Mouse (Mus musculus) neural tube, embryonic 11.5 days (tissue): ENCODE data around the gene Mid1. TPM values are rescaled to one million over a fixed set of nuclear protein-coding genes. Genes with fewer than 3 reads are reported as not detected.

Source experiments
- ATAC-seq: fragments of 200-750 bp; cut with Nextera tagmentation; 2 replicates; pipeline ENCODE4 v1.8.0; 2017; ENCODE audit warnings: moderate number of reproducible peaks, mild to moderate bottlenecking, moderate TSS enrichment, moderate library complexity; ENCODE audit not compliant: insufficient read depth, low FRiP score, low TSS enrichment
- DNase-seq: peaks from one replicate; pipeline ENCODE4 v3.0.0-alpha.2; 2015; ENCODE audit warnings: low spot score
- H3K27ac ChIP-seq: fragments of 300-500 bp; sonication (generic); 2 replicates; pipeline ENCODE4 v1.5.1; 2014; ENCODE audit warnings: low read depth, mild to moderate bottlenecking, low read length
- H3K27me3 ChIP-seq: fragments of 300-500 bp; sonication (generic); 2 replicates; pipeline ENCODE4 v1.6.1; 2014; ENCODE audit warnings: mild to moderate bottlenecking, low read length, mixed read lengths; ENCODE audit not compliant: control insufficient read depth, insufficient read depth
- H3K36me3 ChIP-seq: fragments of 300-500 bp; sonication (generic); 2 replicates; pipeline ENCODE4 v1.6.1; 2014; ENCODE audit warnings: mild to moderate bottlenecking, low read length, moderate library complexity, mixed read lengths; ENCODE audit not compliant: control insufficient read depth, insufficient read depth
- H3K4me1 ChIP-seq: fragments of 300-500 bp; sonication (generic); 2 replicates; pipeline ENCODE4 v1.6.1; 2014; ENCODE audit warnings: low read length, mixed read lengths; ENCODE audit not compliant: control insufficient read depth, insufficient read depth
- H3K4me2 ChIP-seq: fragments of 300-500 bp; sonication (generic); 2 replicates; pipeline ENCODE4 v1.6.1; 2014; ENCODE audit warnings: low read depth, mild to moderate bottlenecking, moderate library complexity
- H3K4me3 ChIP-seq: fragments of 300-500 bp; sonication (generic); 2 replicates; pipeline ENCODE4 v1.5.1; 2014; ENCODE audit warnings: low read depth, low read length
- H3K9ac ChIP-seq: fragments of 300-500 bp; sonication (generic); 2 replicates; pipeline ENCODE4 v1.6.1; 2014; ENCODE audit warnings: mild to moderate bottlenecking, low read length
- H3K9me3 ChIP-seq: fragments of 300-500 bp; sonication (generic); 2 replicates; pipeline ENCODE4 v1.6.1; 2016; ENCODE audit warnings: low read length; ENCODE audit not compliant: control insufficient read depth
- WGBS: fragments of 180-500 bp; shearing (Covaris S2); extraction: QIAGEN DNeasy Blood & Tissue Kit; methylation state at CpG from one replicate; pipeline ENCODE4 v1.1.7; 2014; 5-methylcytosine and 5-hydroxymethylcytosine counted together
- polyA plus RNA-seq: library from polyadenylated mRNA; unstranded; fragments of >200 nt; fragmentation: Nextera tagmentation; extraction: Ambion mirVana; gene quantifications from 2 replicates; pipeline ENCODE4 v1.2.1, GENCODE M21; 2014

The Mid1 gene
- polyA plus RNA-seq, 1 experiment from 2014 or later, result 9.9 TPM

DNA sequence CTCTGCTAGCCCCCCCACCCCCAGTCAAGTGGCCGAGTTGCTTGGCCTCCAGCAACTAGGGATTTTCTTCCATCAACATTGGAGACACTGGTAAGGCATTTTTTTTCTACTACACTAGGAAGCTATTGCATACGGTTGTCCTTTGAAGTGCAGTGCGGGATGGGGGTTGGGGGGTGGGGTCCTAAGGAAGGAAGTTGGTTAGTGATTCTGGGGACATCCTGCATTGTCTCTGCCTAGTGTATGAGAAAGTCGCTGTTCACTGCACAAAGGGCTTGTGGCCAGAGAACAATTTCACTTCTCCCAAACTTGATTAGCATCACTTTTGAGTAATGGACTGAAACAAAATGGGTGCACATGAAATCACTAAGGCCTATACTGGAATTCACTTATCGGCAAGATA lies 143.1 kb downstream of the Mid1 start:
- Histone ChIP-seq H3K9me3 (no peaks in the 10 kb centered on the region), H3K4me1 (no peaks in the 10 kb centered on the region), H3K27ac (no peak overlapping the region; the same call in 1 of the 2 replicates), H3K36me3 (no peaks in the 10 kb centered on the region), H3K27me3 (0 out of 2 replicates have a peak, but pooled peaks cover 2% of the 10 kb centered on the region), H3K4me2 (peak overlapping the region; percentile 24), H3K4me3 (no peak overlapping the region), H3K9ac (0 out of 2 replicates have a peak overlapping the region, but pooled peaks have one; percentile 5)
- 26% methylated on average over 5 of the region's 5 CpGs for WGBS
- DNase-seq, result no peak
- no peak for ATAC-seq

DNA sequence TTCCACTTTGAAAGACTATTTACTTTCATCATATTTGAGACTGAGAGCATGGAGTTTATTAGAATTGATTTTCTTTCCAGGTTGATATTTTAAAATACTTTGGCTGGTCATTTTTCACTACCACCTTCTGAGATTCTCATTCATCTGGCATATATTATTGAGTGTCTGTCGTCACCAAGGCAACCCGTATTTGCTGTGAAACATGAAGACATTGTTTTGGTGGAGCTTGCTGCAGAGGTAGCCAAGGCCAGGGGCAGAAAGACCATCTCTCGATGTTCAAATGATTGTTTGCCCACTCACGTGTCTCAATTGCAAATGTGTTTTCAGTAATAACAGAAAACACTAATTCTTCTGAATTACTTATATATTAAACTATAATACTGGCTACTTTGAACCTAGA lies 145.1 kb downstream of the Mid1 start:
- H3K4me1 ChIP-seq, result no peaks in the 10 kb centered on the region
- H3K4me3 ChIP-seq, result no peak overlapping the region
- no peak overlapping the region for H3K27ac ChIP-seq
- 42% methylated on average over 4 of the region's 4 CpGs for WGBS
- no peaks in the 10 kb centered on the region for H3K9me3 ChIP-seq
- DNase-seq, result no peak
- no peak overlapping the region for H3K4me2 ChIP-seq
- ATAC-seq, result 0 out of 2 replicates have a peak, but pooled peaks have one; percentile 49
- no peak overlapping the region for H3K9ac ChIP-seq
- no peaks in the 10 kb centered on the region for H3K36me3 ChIP-seq
- H3K27me3 ChIP-seq, result 0 out of 2 replicates have a peak, but pooled peaks cover 2% of the 10 kb centered on the region

DNA sequence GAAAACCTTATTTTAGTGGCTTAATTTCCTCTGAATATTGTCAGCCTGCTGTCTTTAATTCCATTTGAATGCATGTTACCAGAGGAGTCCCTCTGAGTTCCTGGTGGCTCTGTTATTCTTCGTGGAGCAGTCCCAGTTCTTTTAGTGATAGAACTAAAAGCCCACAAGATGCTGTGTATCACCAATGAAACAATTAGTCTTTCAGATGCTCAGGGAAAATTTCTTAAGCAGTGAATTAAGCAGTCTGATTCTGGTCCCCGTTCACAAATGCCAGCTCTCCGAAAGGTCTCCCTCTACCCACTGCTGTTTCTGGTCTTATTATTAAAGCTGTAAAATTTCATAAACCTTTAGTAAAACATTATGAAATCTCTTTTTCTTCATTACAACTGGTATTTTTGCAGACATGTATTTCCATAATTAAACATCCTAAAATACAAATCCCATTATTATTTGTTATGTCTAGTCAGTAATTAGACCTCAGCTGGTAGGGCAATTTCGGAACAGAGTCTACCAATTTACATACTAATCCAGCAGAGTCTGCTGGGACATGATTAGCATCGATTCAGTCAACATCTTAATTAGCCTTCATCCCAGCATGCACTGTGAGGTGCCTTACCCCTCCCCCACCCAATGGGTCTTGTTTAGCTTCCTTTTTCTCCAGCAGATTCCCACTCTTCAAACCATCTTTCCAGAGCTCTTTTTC lies 153.1 kb downstream of the Mid1 start:
- Histone ChIP-seq H3K4me1 (no peaks in the 10 kb centered on the region), H3K4me2 (no peak overlapping the region), H3K4me3 (no peak overlapping the region), H3K27ac (no peak overlapping the region), H3K9ac (no peak overlapping the region), H3K9me3 (no peaks in the 10 kb centered on the region), H3K36me3 (no peaks in the 10 kb centered on the region), H3K27me3 (no peaks in the 10 kb centered on the region)
- no peak for DNase-seq
- no peak for ATAC-seq
- WGBS, result 58% methylated on average over 5 of the region's 5 CpGs

DNA sequence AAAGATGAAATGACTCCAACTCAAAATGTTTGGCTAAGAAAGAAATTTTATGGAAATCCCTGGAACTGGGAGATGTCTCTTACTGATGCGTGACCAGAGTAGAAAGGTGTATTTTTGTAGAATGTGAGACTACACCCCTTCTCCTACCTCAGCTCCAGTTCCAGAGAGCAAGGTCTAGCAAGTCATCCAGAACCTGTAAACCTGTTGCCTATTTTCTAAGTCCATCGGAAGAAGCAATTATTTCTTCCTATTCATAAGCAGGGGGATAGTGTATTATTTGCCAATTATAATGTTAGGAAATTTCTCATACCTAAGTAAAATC lies 153.6 kb downstream of the Mid1 start:
- Histone ChIP-seq H3K9me3 (no peaks in the 10 kb centered on the region), H3K4me2 (no peak overlapping the region), H3K27ac (no peak overlapping the region), H3K9ac (no peak overlapping the region), H3K27me3 (no peaks in the 10 kb centered on the region), H3K4me1 (no peaks in the 10 kb centered on the region), H3K36me3 (no peaks in the 10 kb centered on the region), H3K4me3 (no peak overlapping the region)
- WGBS, result 95% methylated on average over 2 of the region's 2 CpGs
- ATAC-seq, result no peak
- no peak for DNase-seq

DNA sequence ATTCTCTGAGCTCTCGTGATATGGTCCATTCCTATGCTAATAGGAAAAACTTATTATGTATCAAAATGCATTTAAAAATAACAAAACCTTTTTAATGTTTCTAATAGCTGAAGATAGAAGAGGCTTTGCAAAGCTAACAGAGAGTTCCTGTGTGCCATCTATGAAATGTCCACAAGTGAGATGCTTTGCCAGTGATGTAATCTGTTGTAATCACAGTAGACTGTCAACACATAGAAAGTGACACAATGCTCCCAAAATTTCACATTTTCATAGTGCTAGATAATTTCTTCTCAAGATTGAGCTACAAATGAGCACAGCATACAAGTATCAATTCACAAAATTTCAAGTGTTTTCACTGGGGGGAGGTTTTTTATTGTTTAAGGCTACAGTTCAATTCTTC lies 158.3 kb downstream of the Mid1 start:
- 68% methylated on average over 1 of the region's 1 CpGs for WGBS

DNA sequence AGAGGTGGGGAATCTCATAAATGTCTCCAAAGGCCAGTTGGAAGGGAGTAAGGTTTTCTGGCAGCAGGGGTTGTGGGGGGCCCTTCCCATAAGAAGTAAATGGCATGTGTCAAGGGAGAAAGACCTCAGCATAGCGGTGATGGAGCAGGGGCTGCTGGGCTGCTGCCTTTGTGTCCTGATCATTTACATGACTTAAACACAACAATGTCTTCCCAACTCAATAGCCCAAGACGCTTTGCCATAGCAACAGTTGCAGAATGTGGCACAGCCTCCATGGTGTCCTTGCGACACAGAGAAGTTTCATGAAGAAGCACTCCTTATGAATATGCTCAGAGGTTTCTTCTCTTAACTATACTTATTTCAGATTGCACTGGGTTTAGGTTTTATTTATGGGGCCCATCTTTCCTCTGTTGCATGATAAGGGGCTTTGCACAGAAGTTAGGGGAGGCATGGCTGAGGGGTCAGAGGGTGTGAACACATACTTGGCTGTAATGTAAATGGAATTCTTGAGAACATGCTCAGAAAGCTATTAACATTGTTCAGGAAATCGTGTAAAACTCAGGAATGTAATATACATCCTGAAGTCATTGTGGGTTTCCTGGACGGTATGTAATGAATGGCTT lies 159.3 kb downstream of the Mid1 start:
- Histone ChIP-seq H3K4me1 (no peaks in the 10 kb centered on the region), H3K27ac (no peak overlapping the region), H3K9ac (no peak overlapping the region), H3K36me3 (no peaks in the 10 kb centered on the region), H3K4me2 (no peak overlapping the region), H3K27me3 (peaks cover 10% of the 10 kb centered on the region), H3K4me3 (no peak overlapping the region), H3K9me3 (no peaks in the 10 kb centered on the region)
- ATAC-seq (peak; percentile 83), DNase-seq (peak; percentile 44)
- WGBS, result 32% methylated on average over 5 of the region's 5 CpGs

More for the DNA sequence above, 158.3 kb downstream of the Mid1 start:
- Histone ChIP-seq H3K9me3 (no peaks in the 10 kb centered on the region), H3K9ac (no peak overlapping the region), H3K36me3 (no peaks in the 10 kb centered on the region), H3K27me3 (peaks cover 10% of the 10 kb centered on the region), H3K27ac (no peak overlapping the region), H3K4me1 (no peaks in the 10 kb centered on the region), H3K4me3 (no peak overlapping the region), H3K4me2 (no peak overlapping the region)
- ATAC-seq (no peak), DNase-seq (no peak)

DNA sequence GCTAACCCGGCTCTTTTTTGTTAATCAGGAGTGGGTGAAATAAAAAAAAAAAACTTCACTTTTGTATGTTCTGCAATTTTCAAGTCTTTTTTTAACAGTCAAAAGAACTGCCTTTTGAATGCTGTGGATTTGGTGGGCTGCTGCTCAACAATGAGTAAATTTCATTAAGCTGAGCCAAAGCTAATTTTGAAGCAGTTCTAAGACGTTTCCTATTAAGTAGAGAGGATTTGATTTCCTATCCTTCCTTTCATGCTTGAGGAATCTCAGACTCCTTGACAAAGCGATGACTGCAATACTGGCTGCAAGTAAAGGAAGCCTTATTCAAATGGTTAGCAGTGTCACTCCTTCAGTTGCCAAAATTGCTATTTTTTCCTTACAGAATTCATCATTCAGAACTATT lies 161.2 kb downstream of the Mid1 start:
- Histone ChIP-seq H3K4me2 (no peak overlapping the region), H3K9ac (no peak overlapping the region), H3K4me3 (no peak overlapping the region), H3K27me3 (peaks cover 10% of the 10 kb centered on the region), H3K27ac (no peak overlapping the region), H3K4me1 (no peaks in the 10 kb centered on the region), H3K9me3 (no peaks in the 10 kb centered on the region), H3K36me3 (no peaks in the 10 kb centered on the region)
- WGBS, result 60% methylated on average over 3 of the region's 3 CpGs
- ATAC-seq (no peak), DNase-seq (no peak)

DNA sequence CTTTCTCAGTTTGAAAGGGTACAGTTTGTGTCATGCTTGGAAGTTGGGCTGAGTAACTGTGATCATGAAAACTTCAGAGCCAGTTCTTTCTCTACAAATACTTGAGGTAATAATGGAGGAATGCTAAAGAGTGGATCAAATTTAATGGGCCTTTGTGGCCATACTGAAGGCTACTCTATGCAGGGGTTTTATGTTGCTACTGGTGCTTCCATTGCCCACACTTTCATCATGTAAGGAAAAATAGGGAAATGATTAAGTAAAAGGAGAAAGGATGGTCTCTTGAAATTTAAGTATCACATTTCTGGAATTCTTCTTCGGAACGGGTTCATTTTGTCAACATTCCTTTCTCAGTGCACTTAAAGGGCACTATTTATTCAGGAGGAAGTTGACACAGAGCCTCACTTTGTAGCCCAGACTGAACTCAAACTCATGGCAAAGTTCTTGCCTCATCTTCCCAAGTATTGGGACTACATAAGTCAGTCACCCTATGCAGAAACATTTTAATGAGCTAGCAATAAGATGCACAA lies 176.3 kb downstream of the Mid1 start:
- no peak for ATAC-seq
- 65% methylated on average over 2 of the region's 2 CpGs for WGBS

DNA sequence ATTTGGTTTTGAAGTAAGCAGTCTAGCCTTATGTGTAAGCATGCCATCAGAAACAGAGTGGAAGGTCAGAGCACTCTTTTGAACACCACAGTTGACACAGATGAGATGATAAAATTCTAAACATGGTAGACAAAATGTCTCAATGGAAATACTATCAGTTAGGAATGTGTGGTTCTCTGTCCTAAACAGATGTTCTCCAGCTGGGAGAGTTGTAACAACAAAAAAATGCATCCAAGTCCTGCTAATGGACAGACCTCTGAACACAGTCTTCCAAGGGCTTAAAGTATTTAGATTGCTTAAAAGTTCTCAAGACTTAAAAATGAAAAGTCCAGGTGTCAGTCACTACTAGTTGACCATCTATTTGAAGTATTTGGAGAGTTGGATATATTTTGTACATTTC lies 177.4 kb downstream of the Mid1 start:
- Histone ChIP-seq H3K4me1 (no peaks in the 10 kb centered on the region), H3K4me2 (no peak overlapping the region), H3K9ac (no peak overlapping the region), H3K27me3 (peaks cover 6% of the 10 kb centered on the region; the same call in 1 of the 2 replicates), H3K27ac (no peak overlapping the region), H3K36me3 (no peaks in the 10 kb centered on the region), H3K9me3 (no peaks in the 10 kb centered on the region), H3K4me3 (no peak overlapping the region)
- ATAC-seq (no peak), DNase-seq (no peak)

More for the DNA sequence above, 176.3 kb downstream of the Mid1 start:
- H3K36me3 ChIP-seq, result no peaks in the 10 kb centered on the region
- peaks cover 6% of the 10 kb centered on the region; the same call in 1 of the 2 replicates for H3K27me3 ChIP-seq
- DNase-seq, result no peak
- H3K4me2 ChIP-seq, result no peak overlapping the region
- H3K27ac ChIP-seq, result no peak overlapping the region
- no peaks in the 10 kb centered on the region for H3K9me3 ChIP-seq
- H3K9ac ChIP-seq, result no peak overlapping the region
- no peak overlapping the region for H3K4me3 ChIP-seq
- H3K4me1 ChIP-seq, result no peaks in the 10 kb centered on the region
